Mouse (Mus musculus) urinary bladder, postnatal 36 days (tissue): ENCODE results near the gene Tspan15.
A peak's percentile ranks its signal among the peaks of the same experiment; 100 is the strongest.

Experiments
- DNase-seq, 2 experiments: peaks; one replicate each; pipeline ENCODE4 v3.0.0; 2022; ENCODE audit warnings: low spot score in 2 of 2, mixed read lengths in 1 of 2

The Tspan15 gene

DNA sequence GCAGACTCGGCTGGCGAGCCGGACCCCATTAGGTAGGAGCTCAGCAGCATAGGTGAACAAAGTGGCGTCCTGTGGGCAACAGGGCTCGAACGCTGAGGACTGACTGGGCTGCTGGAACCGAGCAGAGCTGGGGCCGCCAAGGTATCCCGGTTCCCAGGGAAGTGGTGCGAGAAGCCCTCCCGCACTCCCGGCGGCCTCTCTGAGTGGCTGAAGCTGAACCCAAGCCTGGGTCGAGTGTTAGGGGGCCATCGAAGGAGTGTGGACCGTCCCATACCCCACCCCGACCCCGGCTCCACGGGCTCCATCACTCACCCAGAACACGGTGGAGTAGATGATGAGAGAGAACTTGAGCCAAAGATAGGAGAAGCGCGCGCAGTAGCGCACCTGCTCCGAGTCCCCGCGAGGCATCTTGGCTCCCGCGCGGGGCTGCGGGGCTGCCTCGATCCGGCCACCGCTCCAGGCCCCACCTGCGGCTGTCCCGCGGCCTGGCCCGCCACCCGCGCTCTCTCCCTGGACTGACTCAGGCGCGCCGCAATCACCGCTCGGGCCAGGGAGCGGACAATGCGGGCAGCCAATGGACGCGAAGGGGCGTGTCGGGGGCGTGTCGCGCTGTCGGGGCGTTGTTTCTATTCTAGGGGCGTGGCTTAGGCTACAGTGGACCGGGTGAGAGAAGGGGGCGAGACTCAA, at the start of gene Tspan15:
Tspan15 (minus strand) TSS at position 544 of the 687 bp plus-strand sequence.
- DNase-seq = peak; percentile 91 to 96

DNA sequence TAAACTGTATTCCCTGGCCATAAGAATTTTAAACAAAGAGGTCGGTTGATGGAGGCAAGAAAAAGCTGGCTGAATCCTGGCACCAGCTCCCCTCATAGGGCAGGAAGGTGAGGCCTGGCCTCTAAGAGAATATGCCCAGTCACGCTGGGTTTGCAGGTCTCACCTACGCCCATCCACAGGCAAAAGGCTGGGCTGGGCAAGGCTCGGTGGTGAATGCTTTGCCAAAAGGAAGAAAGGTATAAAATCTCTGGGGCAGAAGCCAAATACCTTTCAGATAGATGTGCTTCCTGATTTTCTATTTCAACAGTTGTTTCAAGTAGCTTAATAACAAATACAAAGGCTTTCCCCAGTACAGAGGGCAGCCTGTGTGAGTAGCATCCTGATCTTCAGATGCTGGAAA, 48.6 kb upstream of the Tspan15 start:
- DNase-seq = peak in 1 of 2 experiments; percentile 51

DNA sequence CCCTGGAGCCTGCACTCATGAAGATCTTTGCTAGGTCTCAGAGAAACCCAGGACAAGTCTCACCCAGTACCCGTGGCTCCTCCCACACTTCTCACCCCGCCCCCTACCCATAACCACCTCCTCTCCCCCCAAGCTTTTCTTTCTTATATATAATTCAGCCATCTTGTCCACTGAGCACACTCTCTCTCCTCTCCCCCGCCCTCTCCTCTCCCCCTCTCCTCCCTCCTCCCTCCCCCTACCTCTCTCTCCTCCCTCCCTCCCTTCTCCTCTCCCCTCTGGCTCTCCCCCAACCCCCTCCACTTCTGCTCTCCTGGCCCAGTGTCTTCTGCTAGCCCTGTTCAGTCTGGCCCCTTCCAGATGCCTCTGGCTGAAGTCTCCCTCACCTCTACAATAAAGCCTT, 48.0 kb upstream of the Tspan15 start:
- DNase-seq = no peak

DNA sequence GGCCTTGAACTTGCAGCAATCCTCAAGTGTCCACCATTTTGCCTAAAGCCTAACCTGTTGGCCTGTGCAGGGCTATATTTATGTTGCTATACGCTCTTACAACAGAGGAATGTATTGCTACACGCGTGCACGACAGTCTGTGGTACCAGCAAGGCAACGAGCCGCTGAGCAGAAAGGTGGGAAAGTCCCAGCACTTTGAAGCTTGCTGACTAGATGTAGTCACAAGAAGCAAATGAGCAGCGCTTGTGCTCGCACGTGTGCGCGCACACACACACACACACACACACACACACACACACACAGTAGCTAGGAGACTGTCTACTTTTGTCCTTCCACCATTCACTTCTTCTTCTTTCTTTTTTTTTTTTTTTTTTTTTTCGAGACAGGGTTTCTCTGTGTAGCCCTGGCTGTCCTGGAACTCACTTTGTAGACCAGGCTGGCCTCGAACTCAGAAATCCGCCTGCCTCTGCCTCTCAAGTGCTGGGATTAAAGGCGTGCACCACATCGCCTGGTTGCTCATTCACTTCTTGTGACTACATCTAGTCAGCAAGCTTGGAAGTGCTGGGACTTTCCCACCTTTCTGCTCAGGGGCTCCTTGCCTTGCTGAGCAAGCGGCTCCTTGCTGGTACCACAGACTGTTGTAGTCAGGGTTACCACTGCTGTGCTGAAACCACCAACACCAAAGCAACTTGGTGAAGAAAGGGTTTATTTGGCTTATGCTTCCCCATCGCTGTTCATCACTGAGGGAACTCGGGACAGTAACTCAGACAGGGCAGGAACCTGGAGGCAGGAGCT, 46.6 kb upstream of the Tspan15 start:
- DNase-seq = no peak

DNA sequence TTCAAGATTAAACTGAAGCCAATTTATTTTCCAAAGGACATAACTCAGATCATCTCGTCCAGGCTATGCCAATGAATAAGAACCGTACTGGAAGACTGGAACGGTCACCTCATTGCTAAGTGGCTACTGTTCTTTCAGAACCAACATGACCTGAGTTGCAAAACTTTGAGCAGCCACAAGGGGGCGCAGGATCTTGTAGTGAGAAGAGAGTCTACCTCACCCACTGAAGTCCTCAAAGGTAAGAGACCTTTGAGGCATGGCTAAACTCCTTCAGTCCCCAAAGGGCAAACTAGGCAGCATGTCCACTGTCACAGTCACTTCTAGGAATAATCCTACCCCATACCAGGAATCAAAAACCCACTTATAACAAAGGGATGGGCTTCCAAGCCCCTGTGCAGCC, 44.2 kb upstream of the Tspan15 start:
- DNase-seq = peak; percentile 80 to 85

DNA sequence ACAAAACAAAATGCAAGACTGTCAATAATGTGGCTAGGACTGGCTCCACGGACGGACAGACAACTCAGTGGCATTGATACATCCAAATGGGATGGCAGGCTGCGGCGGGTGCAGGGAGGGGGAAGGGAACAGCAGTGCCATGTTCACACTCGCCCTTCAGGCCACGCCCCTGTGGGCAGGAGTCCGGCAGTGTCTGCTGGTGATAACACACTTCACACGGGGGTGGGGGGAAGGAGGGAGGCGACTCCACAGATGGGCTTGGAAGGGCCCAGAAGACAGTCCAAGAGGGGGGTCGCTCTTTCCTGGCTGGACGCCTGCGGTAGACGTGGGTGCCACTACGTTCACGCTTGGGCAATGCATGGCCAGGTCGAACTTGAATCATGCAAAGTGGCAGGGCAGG, 38.2 kb upstream of the Tspan15 start:
- DNase-seq = no peak

DNA sequence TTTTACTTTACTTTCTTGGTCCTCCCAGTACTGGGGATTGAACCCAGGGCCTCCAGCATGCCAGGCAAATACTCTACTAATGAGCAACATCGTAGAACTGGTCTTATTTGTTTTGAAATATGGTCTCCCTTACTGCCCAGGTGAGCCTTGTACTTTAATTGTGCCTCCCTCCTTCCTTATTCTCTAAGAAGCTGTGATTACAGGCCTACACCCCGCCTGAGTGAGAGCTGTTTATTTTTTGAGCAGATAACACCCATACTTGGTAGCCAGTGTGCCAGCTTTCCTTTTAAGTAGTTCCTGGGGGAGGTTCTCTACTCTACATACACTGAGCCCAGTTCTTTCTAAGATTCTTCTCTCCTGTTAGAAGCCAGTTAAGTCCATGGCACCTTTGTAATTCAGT, 33.2 kb upstream of the Tspan15 start:
- DNase-seq = no peak

DNA sequence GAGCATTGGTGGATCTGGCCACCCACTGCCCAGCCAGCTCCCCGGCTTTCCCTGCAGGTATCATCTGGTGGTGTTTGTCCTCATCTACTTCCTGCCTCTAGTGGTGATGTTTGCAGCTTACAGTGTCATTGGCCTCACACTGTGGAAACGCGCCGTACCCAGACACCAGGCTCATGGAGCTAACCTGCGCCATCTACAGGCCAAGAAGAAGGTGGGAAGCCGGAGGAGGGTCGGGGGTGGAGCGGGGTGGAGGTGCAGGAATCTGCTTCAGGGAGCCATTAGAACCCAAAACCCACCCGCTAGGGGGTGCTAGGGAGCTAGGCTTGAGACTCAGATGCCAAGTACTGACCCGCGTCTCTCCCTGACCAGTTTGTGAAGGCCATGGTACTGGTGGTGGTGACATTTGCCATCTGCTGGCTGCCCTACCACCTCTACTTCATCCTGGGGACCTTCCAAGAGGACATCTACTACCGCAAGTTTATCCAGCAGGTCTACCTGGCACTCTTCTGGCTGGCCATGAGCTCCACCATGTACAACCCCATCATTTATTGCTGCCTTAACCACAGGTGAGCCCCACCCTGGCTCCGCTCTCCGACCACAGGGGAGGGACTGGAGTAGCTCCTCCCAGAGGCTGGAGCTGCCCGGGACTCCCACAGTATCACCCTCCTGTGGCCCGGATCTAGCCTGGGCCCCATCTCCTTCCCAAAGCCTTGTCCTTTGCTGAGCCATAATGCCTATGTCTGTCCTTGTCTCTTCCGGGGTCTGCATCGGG, 30.2 kb upstream of the Tspan15 start:
- peak; percentile 27 to 43 for DNase-seq

DNA sequence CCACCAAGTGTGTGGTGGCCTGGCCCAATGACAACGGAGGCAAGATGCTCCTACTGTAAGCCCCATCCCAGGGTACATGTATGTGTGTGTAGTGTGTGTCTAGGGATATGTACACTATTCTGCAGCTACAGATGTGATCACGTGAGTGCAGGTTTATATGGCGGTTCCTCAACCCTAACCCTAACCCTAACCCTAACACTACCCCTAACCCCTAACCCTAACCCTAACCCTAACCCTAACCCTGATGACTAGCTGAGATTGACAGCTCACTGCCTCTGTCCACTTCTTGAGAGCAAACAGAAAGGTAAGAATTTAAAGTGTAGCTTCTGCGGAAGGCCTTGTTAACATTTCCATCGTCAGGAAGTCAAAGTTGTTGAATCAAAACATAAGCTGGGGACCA, 27.2 kb upstream of the Tspan15 start:
- no peak for DNase-seq

DNA sequence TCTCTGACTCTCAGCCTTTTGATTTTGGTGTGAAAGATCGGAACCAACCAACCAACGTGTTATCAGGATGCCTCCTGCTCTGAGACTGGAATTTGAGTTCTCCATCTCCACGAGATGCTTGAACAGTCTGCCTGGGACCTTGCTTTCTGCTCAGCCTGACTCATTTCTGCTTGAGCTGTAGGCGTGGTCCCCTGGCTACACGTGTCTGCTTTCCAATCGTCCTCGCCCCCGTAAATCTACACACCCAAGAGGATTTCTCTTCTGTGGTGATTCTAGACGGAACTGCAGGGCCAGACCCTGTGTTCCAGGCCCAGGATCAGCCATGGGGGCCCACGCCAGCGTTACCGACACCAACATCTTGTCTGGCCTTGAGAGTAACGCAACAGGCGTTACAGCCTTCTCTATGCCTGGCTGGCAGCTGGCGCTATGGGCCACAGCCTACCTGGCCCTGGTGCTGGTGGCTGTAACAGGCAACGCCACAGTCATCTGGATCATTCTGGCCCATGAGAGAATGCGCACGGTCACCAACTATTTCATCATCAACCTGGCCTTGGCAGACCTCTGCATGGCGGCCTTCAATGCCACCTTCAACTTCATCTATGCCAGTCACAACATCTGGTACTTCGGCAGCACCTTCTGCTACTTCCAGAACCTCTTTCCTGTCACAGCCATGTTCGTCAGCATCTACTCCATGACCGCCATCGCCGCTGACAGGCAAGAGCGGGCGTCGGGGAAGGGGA, 21.6 kb upstream of the Tspan15 start:
- DNase-seq = no peak

DNA sequence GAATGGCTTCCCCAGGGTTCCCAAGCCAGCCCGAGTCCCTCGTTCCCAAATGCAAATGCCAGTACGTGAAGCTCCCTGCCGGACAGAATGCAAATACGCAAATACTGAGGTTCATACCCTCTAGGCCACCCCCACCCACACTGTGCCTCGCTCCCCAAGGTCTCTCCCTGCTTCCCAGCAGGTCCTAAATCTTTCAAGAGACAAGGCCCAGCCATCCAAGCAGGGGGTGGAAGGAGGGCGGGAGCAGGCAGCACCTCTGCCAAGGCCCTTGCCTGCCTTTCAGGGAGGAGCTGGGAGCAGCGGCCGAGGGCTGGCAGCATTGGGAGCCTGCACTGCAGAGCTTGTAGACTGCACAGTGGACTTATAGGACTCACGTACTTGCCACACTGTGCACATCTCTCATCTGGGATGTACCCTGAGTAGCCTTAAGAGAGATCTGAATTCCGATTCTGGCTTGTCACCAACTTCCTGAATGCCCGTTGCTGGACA, 21.0 kb upstream of the Tspan15 start, which contains the start of gene Tacr2:
Tacr2 (plus strand) TSS at position 439 of the 489 bp plus-strand sequence.
- no peak for DNase-seq

DNA sequence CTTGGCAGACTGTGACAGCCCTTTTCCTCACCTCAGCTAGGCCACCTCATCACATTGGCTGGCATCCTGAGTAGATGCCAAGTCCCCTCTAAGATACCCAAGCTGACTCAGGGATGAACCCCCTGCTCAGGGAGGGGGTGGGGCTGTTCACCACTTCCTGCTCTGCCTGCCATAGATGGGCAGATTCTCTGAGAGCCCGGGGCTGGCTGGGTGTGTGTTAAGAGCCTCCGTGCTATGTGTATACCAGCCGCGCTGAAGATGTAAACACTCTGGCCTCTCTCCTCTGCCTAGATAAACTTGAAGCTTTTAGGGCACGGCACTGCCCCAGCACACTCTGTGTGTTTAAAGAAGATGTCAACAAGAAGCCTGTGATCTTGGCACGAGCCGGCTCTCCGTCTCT, 16.8 kb upstream of the Tspan15 start:
- DNase-seq = no peak

DNA sequence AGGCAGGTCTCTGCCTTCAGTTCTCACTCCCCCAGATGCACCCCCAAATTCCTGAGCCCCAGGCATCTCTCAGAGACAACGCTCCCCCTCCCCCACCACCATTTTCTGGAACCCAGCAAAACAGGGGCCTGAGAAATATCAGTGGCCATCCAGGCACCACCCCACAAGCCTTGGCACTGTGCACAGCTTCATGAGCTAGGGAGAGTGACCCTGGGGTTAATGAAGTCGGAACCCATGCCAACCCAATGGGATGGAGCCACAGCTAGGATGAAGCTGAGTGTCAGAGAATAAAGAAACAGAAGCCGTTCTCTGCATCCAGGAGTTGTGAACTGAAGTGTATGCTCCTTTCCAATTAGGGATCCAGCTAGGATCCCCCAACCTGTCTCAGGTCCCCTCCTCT, 16.1 kb upstream of the Tspan15 start:
- no peak for DNase-seq

DNA sequence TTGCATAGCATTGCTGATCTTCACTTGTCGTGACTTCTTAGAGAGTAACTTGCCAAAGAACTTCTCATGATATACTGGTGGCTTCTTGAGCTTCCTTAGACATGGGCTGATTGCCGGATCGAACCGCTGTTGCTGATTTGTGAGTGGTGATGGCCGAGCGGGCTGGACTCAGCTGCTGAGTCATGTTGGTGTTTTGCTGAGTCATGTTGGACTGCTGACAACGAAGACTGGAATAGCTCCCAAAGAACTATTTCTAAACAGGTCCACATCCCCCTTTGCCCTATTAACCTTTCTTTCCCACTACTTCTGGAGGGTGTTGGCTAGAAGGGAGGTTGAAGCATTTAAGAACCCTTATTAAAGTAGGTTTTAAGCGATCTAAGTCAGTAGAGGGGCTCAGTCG, 13.0 kb upstream of the Tspan15 start:
- DNase-seq = no peak

DNA sequence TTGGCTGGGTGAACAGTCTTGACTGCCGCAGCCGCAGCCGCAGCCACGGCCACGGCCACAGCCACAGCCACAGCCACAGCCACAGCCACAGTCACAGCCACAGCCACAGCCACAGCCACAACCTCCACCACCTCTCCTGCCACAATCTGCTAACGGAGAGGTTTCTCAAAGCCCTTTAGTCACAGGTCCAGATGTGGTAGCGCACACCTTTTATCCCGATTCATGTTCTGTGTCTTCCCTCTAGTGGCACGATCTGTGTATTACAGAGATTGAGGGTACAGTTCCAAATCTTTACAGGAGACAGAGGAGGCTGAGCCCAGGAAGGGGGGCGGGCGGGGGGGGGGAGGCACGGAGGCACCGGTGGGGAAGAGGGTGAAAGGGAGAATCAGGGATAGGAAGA, 11.8 kb upstream of the Tspan15 start:
- DNase-seq = peak in 1 of 2 experiments; percentile 38

DNA sequence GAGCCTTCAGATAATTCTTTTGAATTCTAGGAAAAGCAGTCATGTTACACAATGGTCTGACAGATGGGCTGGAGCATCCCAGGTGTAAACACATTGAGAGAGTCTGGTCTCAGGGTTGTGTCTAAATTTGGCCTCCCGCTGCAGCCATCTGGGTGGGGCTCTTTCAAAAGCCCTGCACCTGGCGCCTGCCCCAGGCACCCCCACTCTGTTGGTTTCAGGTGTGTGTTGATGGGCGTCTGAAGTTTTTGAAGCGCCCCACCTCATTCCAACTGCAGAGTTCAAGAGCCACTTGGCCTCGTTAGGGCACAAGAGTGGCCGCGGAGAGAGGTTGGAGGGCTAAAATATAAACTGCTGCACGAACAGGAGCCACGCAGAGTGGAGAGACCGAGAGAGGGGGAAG, 11.3 kb upstream of the Tspan15 start:
- DNase-seq = no peak

DNA sequence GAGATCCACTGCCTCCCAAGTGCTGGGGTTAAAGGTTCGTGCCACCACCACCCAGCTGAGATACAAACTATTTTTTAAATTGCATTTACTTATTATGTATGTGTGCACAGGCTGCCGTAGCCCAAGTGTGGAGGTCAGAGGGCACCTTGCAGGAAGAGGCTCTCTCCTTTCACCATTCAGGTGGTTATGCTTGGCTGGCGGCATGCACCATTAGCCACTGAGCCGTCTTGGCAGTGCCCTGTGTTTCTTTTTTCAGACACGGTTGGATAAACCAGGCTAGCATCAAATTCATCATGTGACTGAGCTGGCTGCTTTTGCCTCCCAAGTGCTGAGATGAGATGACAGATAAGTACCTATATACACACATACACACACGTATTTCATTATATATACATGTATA, 8.2 kb upstream of the Tspan15 start:
- DNase-seq = no peak

DNA sequence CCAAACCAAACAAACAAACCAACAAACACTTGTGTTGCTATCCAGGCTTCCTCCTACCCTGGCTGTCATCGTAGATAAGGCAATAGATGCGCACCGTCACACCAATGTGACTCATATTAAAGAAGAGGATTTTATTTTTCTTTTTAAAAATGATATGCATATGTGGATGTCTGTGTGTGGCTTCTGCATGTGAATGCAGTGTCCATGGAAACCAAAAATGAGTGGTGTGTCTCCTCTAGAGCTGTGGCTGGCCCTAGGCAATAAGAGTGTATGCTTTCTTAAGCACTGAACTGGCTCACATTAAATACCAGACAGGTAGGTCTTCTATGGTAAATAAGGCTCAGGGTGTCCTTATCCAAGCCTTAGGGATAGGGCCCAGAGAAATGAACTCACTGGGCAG, 7.6 kb upstream of the Tspan15 start:
- no peak for DNase-seq

DNA sequence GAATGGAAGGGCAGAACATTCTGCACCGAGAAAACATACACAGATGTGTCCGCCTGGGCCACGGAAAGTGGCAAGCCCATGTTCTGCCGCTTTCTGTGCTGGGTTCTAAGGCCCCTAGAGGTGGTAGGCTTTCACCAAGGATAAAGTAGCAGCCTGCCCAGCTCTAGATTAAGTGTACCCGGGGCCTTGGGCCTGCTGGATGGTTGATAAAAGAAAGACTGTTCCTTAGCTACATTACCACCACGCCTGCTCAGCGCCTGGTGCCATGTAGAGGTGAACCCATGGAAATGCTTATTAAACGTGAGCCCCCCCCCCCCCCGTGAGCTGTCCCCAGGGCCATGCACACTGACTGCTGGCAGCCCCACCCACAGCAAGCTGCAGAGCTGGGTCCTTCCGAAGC, 6.2 kb upstream of the Tspan15 start:
- no peak for DNase-seq

DNA sequence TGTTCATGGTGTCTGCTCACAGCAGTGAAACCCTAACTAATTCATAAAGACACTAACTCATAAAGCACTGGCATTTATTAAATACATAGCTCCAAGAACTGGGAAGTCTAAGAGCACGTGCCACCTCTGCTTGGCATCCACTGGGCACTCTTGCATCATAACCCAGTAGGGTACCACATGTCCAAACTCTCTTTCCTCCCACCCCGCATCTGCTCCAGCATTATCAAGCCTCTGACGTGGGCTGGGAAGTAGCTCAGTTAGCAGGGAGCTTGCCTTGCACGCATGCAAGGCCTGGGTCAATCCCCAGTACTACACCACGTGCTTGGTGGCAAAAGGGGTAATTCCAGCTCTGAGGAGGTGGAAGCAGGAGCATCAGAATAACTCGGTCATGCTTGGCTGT, 5.1 kb upstream of the Tspan15 start:
- no peak for DNase-seq

DNA sequence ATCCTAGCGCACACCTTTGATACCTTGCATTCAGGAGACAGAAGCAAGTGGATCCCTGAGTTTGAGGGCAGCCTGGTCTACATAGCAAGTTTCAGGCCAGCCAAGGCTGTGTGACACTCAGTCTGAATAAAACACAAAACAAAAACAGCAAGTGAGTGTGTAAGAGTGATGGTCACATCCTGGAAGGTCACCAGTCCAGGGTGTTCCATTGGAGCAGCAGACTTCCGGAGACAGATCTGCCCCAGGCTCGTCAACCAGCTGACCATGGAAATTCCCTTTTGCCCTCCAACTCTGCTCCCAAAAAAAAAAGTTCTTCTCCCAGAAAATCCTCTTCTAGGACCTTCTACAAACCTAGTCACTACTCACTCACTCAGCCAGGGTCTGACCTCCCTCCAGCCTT, 760 bp upstream of the Tspan15 start:
- no peak for DNase-seq

DNA sequence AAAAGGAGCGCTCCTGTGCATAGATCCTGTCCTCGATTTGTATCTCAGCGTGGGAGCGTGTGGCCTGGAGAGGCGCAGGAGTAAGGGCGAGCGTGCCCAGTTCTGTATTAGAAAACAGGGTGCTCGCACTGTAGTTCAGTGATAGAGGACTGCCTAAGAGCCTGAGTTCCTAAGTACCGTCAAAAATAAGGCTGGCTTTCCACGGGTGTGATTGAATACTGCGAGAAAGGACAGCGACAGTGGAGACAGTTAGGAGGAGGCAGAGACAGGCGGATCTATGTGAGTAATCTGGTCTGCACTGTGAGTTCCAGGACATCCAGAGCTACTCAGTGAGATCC, 313 bp upstream of the Tspan15 start:
- no peak for DNase-seq
